Mouse (Mus musculus) hematopoietic multipotent progenitor cell, adult 10-12 weeks (in vitro differentiated cells): ENCODE data around the gene Pcnt. TPM values are rescaled to one million over a fixed set of nuclear protein-coding genes. Genes with fewer than 3 reads are reported as not detected.

ENCODE experiments used
- polyA plus RNA-seq: library from polyadenylated mRNA; stranded (reverse); fragments of >175 nt; gene quantifications from 2 replicates; pipeline ENCODE4 v1.2.3, GENCODE M21; 2012; ENCODE audit warnings: low replicate concordance

Gene Pcnt
- polyA plus RNA-seq: 31.6 and 55.9 TPM in 2 replicates

GRCm38 (mm10) chr10:76442178-76443088 lies at the start of gene Pcnt:
TSS of gene Pcnt (minus strand) at chr10:76442786.

GRCm38 (mm10) chr10:76468203-76469162 lies 25.9 kb upstream of the Pcnt start, which contains the start of the genes Mcm3ap and Ybey:
TSS of gene Mcm3ap (plus strand) at chr10:76468927.
TSS of gene Ybey (minus strand) at chr10:76469114.

GRCm38 (mm10) chr10:76448851-76449250 lies 6.3 kb upstream of the Pcnt start, which contains the start of gene 2610028H24Rik:
TSS of gene 2610028H24Rik (plus strand) at chr10:76449081.

GRCm38 (mm10) chr10:76440281-76440680 lies 2.3 kb downstream of the Pcnt start, which contains the start of gene AC141477.1:
TSS of gene AC141477.1 (minus strand) at chr10:76440444.

GRCm38 (mm10) chr10:76344711-76345539 lies 97.7 kb downstream of the Pcnt start, which contains the start of gene Dip2a:
TSS of gene Dip2a (minus strand) at chr10:76345291.

Other genes starting within 250 kb of the Pcnt start
- 6.6 and 8.3 TPM in 2 replicates for gene Prmt2, start 204.9 kb downstream of the Pcnt start, polyA plus RNA-seq
- not detected in 2 replicates for gene S100b, start 188.9 kb downstream of the Pcnt start, polyA plus RNA-seq
- 4.9 and 8.4 TPM in 2 replicates for gene Dip2a, start 97.5 kb downstream of the Pcnt start, polyA plus RNA-seq
- not detected in 2 replicates for gene AC141477.1, start 2.3 kb downstream of the Pcnt start, polyA plus RNA-seq
- not detected in 2 replicates for gene 2610028H24Rik, start 6.3 kb upstream of the Pcnt start, polyA plus RNA-seq
- 19.0 and 23.9 TPM in 2 replicates for gene Mcm3ap, start 26.1 kb upstream of the Pcnt start, polyA plus RNA-seq
- 0.34 and 2.1 TPM in 2 replicates for gene Ybey, start 26.3 kb upstream of the Pcnt start, polyA plus RNA-seq
- 1.9 and 4.6 TPM in 2 replicates for gene Lss, start 88.8 kb upstream of the Pcnt start, polyA plus RNA-seq
- 0.09 and 0.16 TPM in 2 replicates for gene Spatc1l, start 119.5 kb upstream of the Pcnt start, polyA plus RNA-seq
- gene Ftcd, start 132.9 kb upstream of the Pcnt start, polyA plus RNA-seq: not detected in 2 replicates
- 0.10 and 0.20 TPM in 2 replicates for gene Col6a2, start 180.8 kb upstream of the Pcnt start, polyA plus RNA-seq